Mouse (Mus musculus) CD8-positive naive resting alpha-beta T cell, adult 2 months (primary cell): ENCODE data around the gene Stoml2.
"Not testable (repeated sequence)": the region's sequence is repeated elsewhere in the genome, so short reads cannot be mapped to it uniquely, and the experiment has no call there.

Source experiments
- DNase-seq, 2 experiments: peaks; one replicate each; pipeline ENCODE4 v3.0.0; 2022; ENCODE audit warnings: low read depth in 2 of 2, low spot score in 2 of 2

The Stoml2 gene

GRCm38 (mm10) chr4:43005765-43006164, 25.7 kb downstream of the Stoml2 start:
- DNase-seq, result peak; percentile 24 to 59

GRCm38 (mm10) chr4:43004951-43005350, 26.6 kb downstream of the Stoml2 start:
- DNase-seq, result no peak

GRCm38 (mm10) chr4:43002756-43003439, 28.6 kb downstream of the Stoml2 start:
- DNase-seq, result no peak

DNA sequence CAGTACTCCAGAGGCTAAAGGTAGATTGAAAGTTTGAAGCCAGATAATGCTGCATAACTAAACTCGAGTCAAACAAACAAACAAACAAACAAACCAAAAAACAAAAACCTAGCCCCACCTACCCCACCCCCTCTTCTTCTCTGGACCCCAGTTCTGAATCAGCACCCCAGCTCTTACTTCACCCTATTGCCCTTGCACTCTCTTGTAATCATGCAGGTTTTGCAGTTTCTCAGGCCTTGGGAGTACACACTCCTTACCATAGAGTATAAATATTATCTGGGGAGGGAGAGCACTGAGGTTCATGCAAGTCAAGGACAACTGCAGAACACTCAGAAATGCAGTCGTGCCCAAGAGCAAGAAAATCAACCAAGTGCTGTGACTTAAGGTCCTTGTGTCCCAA, 30.2 kb downstream of the Stoml2 start:
- no peak for DNase-seq

DNA sequence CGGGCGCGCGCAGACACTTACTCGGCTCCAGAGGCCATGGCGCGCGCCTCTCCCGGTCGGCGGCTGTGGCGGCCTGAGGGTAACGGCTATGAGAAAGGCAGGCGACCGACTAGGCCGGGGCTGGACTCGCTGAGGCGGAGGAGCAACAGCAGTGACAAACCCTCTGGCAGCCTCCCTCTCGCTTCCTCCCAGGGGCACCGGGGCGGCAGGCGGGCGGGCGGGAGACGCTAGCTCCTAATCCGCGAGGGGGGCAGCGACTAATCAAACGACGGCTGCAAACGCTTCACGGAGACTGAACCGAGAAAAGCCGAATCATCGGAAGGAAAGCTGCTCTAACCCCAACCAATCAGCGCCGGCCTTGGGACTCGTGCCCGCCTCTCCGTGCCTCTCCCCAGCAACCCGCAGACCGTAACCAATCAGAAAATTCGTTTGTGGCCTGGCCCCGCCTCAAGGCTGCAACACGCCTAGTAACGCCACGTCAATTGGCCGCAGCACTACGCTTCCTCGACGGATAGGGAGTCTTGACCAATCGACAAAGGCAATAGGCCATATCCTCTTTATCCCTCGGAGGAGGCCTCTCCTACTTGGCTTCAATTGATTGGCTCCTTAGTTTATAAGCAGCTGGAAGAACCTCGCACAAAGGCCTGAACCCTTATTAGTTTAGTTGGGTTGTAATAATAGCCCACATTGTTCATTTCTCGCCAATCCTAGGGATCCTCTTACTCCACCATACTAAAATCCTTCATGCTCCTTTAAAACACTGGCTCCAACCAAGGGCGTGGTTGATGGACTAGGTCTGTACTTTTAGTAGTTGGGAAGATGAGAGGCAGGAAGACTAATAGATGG, 31.1 kb downstream of the Stoml2 start, which contains the start of gene Vcp:
Gene Vcp (minus strand): TSS at position 367 of the 846 bp plus-strand sequence.
- DNase-seq, result peak; percentile 97 to 98

DNA sequence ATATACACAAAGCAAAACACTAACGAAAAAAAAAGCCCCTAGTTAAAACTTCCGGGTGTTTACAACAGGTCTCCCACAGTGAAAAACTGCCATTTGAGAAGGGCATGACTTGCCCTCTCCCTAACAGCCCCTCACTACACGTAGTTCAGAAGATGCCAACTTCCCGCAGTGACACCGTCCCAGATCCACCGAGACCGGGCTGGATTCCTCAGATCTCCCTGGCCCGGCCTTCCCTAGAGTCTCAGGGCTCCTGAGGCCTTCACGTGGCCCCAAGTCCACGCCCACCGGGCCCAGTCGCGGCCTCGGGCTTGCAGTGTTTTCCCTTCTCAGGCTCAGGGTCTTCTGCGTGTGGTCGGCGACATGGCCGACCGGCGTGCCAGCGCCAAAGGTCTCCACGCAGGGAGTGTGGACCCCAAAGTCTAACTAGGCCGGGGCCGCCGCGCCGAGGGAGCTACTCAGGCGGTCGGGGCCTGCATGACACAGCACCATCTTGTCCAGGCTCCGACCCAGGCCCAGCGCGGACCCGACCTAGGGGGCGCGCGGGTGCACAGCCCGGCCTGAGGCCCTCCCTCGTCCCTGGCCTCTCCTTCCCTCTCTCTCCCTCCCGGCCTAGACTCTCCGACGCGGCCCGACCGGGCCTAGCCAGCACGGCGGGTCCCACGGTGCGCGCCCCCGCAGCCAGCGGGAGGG, 31.9 kb downstream of the Stoml2 start:
- peak; percentile 44 to 58 for DNase-seq

DNA sequence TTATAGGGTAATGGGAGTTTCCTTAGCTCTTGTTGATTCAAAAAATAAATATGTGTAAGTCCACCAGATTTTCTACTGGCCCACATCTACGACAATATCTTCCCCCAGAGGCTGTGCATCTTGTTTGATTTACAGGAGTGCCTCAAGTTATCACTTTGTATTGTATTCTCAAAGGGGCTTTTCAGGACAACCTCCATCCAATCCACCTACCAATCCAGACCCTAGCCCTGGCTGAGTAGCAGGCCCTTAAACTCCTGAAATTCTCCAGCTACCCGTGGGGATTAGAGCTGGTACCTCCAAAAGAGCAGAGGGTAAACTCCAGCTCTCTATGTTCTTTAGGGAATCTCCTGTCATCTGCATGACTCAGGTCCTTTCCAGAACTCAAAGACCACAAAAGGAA, 33.5 kb downstream of the Stoml2 start:
- DNase-seq, result no peak

DNA sequence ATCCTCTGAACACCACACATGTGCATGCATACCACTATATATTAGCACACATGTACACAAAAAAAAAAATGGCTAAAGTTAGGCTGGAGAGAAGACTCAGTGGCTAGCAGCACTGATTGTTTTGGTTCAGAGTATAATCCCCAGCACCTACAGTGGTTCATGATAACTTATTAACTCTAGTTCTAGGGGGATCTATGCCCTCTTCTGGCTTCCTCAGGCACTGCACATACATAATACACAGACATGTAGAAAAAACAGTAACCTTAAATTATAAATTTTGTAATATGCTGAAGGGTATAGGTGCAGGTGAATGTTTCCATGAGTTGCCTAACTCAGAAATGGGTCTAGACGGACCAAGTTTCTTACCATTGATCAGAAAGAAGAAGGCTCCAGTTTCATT, 43.2 kb downstream of the Stoml2 start:
- DNase-seq, result no peak

DNA sequence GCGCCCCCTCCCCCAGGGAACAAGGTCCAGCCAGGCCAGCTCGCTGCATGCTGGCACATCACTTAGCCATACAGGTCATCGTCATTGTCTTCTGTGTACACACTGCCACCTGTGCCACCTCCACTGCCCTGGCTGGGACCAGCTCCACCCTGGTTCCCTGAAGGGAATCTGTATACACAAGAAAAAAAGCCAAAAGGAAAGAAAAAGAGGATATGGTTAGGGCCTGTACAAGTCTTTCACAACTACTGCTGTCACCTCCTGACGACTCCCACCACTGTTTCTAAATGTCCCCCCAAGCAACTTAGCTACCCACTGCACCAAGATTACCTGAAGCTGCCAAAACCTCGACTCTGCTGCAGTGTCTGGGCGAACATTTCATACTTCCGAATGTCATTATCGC, 51.0 kb downstream of the Stoml2 start:
- not testable (repeated sequence) for DNase-seq

- no peak for DNase-seq
These were observed 53.4 kb downstream of the Stoml2 start for GRCm38 (mm10) chr4:42978062-42978461.
